Comparison of ENCODE assay signal across 1 mouse cellular context in the genomic region with DNA sequence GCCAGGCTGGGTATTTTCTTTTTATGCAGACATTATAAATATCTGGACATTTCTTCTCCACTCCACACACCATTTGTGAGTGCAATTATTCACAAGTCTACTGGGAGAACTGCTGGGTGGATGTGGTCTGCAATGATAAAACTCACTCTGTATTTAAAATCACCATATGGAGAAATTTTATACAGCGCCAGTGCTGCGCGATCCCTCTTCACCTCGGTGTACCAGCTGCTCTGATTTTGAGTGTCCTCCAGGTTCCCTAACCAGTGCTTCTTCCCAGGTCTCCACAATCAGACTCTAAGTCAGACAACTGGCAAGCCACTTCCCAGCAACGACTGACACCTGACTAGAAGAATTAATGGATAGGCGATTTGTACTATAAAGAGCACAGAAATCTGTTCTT.
TF ChIP-seq lines count a peak whose summit lies in the region.

No protein-coding gene starts in this region.

TF ChIP-seq in CH12.LX, 34 proteins besides CTCF, POLR2A, EP300 and RAD21 (continued from another document):
- TF ChIP-seq JUND (conservative IDR thresholded peaks at IDR 0.05; ENCODE audit: low read depth, low read length) (no peak), ETS1 (conservative IDR thresholded peaks at IDR 0.05; ENCODE audit: low read depth, low read length) (no peak), TCF12 (IDR thresholded peaks at IDR 0.05; ENCODE audit: low read depth, low read length) (no peak), MEF2A (IDR thresholded peaks at IDR 0.05; ENCODE audit: borderline replicate concordance, low read depth, low read length) (no peak), HCFC1 (IDR thresholded peaks at IDR 0.05; ENCODE audit: low read depth, low read length) (no peak), NELFE (IDR thresholded peaks at IDR 0.05; ENCODE audit: low read depth, low read length) (no peak), ZC3H11A (IDR thresholded peaks at IDR 0.05; ENCODE audit: low read depth, low read length) (no peak)
TF ChIP-seq in CH12.LX: peak in this region for 0.
